Mouse (Mus musculus) gastrocnemius, adult 2 months (tissue): ENCODE measurements around the gene Caskin2. TPM values are rescaled to one million over a fixed set of nuclear protein-coding genes. Genes with fewer than 3 reads are reported as not detected.

Experiments used
- DNase-seq: peaks from one replicate; pipeline ENCODE4 v3.0.0; 2022
- H3K27ac ChIP-seq: fragments of 200-600 bp; 2 replicates; pipeline ENCODE4 v1.8.1; 2022; ENCODE audit warnings: mild to moderate bottlenecking
- H3K4me3 ChIP-seq: fragments of 200-600 bp; 2 replicates; pipeline ENCODE4 v1.8.1; 2022; ENCODE audit warnings: mild to moderate bottlenecking, moderate library complexity
- CTCF ChIP-seq: fragments of 200-600 bp; IDR thresholded peaks from 2 replicates; pipeline ENCODE4 v1.8.1; 2022; ENCODE audit warnings: antibody characterized with exemption, mild to moderate bottlenecking, moderate library complexity
- intact Hi-C: fragments of 180-260 bp; cut with DNase I; formaldehyde crosslinking; loops from one replicate; pipeline ENCODE4 v1.15.1; 2025
- total RNA-seq, 2 experiments: library from RNA; stranded (reverse); gene quantifications; 2 replicates each; pipeline ENCODE4 v1.2.3; 2021

Caskin2 gene
- total RNA-seq, 2 experiments from 2014 or later, result 14.5 to 19.2 TPM

DNA sequence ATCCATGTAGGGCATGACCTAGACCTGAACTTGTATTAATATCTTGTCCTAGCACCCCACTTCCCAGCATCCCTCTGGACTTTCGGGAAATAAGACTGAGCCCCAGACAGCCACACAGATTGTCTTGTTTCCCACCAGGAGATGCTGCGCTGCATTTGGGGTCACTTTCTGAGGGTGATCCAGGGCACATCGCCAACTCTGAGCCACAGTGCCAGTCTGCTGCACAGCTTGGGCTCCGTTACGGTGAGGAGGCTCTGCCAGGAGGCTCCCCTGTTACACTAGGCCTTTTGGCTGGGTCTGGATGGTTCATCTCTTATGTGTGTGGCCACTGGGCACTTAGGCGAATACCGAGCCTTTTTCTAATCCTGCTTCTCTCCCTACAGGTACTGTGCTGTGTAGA is 23.7 kb downstream of the Caskin2 start:
- intact Hi-C loops, result loop anchor here (5.0 kb wide), 1 partner anchor 37 kb away; no protein-coding TSS in a partner anchor
- no peak for DNase-seq

GRCm38 (mm10) chr11:115786473-115786872 is 27.0 kb downstream of the Caskin2 start:
- Histone ChIP-seq H3K4me3 (peak overlapping the region; percentile 24), H3K27ac (peak overlapping the region; percentile 46; the same call in 1 of the 2 replicates)
- no peak for TF ChIP-seq CTCF
- no peak for DNase-seq
- intact Hi-C loops, result loop anchor here (5.0 kb wide), 1 partner anchor 34 kb away; no protein-coding TSS in a partner anchor

More for the DNA sequence above, 23.7 kb downstream of the Caskin2 start:
- no peak overlapping the region for H3K27ac ChIP-seq
- no peak overlapping the region for H3K4me3 ChIP-seq
- no peak for TF ChIP-seq CTCF

DNA sequence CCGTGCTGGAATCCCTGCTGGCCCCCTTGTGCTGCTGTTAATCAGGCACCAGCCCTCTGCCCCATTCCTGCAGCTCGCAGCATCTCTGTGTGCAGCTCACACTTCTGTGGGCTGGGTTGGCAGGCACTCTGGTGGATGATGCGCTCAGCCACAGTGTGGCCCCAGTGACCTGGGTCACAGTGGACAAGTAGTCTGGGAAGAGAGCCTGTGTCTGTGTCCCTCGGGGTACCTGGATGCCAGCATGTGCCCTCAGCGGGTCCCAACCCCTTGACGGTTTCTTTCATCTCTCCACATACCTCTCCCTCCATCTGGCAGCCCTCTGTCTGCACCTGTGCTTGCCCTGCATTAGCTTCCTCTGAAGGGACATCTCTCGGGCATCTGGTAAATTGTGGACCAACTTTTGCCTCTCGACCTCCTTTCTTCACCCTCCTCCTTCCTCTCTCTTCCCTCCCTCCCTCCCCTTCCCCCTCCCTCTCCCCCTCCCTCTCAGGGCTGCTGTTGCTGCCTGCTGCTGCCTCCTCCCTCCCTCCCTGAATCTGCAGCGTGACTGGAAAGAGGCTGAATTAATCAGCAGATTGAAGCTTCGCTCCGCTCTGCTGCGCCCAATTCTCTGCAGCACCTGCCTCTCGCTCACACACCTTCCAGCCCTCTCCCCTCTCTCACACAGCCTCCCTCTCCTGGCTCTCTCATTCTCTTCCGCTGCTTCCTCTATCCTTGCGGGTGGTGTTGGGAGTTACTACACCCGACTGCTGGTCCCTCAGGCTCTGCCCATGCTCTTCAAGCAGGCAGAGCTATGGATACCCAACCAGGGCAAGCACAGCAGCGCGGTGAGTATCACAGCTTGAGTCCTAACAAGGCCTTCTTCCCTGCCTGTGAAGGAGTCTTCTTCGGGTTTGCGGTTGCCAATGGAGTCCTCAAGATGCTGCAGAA is 33.0 kb downstream of the Caskin2 start:
- Histone ChIP-seq H3K27ac (peak overlapping the region; percentile 86), H3K4me3 (peak overlapping the region; percentile 49)
- peak; percentile 34 for DNase-seq
- intact Hi-C loops, result no loop called here
- no peak for TF ChIP-seq CTCF

DNA sequence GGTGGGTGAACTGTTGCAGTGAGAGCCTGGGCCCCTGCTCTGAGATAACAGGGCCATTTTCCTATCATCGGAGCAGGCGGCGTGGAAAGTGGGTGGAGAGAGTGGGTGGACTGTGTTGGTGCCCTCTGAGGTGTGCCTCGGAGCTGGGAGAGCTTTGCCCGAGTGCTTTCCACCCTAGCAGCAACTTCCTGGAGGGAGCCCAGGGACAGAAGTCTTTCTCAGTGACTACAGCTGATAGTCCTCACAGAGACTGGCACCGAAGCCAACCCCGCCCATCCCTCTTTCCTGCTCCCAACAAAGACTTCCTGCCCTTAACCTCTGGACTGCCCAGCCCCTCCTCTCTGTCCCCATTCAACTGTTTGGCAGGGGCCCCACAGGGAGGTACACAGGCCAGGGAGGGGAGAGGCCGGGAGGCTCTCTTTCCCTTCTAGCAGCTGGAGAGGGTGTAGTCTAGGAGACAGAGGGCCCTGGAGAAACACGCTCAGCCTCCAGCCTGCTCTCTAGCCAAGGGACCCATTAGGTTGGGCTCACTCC is 34.3 kb downstream of the Caskin2 start:
- DNase-seq, result peak; percentile 90
- peak overlapping the region; percentile 86 for H3K27ac ChIP-seq
- peak overlapping the region; percentile 49 for H3K4me3 ChIP-seq
- intact Hi-C loops, result loop anchor here (2.0 to 5.0 kb wide), 2 partner anchors 34 to 57 kb away; partner anchors contain the start of gene Caskin2
- no peak for TF ChIP-seq CTCF

DNA sequence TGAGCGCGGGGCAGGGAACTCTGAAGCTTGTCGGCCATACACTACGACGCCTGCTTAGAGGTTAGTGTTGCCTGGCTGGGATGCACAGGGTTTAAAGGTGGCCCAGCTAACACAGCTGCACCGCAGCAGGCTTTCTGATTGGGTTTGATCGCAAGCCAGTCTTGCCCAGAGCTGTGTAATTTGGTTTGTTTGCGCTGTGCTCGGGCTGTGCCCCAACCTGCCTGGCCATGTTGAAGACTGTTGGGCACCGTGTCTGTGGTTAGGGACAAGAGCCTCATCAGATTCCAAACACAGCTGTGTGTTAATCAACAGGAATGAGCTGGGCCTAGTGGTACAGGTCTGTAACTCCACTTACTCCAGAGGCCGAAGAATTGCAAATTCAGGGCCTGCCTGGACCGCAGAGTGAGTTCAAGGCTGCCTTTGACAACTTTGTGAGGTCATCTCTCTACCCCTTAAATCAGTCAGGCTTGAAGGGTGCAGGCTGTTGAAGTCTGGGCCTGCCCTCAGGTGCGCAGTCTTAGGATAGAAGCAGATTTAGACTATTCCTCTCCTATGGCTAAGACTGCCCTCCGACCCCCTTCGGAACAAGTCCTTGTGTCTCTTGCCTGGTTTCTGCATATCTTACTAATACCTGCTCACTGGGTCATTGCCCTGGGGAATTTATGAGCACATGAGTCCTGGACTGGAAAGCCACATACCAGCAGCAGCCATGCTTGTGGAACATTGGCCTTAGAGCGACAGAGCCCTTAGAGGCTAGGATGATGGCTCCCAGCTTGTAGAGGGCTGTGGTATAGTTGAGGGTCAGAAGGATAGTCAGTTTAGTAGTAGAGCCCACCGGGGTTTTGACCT is 35.7 kb downstream of the Caskin2 start:
- no peak; the same call in 1 of the 2 replicates for TF ChIP-seq CTCF
- H3K27ac ChIP-seq, result peak overlapping the region; percentile 91

GRCm38 (mm10) chr11:115776954-115777353 is 36.5 kb downstream of the Caskin2 start:
- no peak for TF ChIP-seq CTCF
- Histone ChIP-seq H3K27ac (peak overlapping the region; percentile 91), H3K4me3 (peak overlapping the region; percentile 56)
- peak; percentile 33 for DNase-seq
- intact Hi-C loops, result loop anchor here (5.0 kb wide), 1 partner anchor 55 kb away; no protein-coding TSS in a partner anchor

More for the DNA sequence above, 35.7 kb downstream of the Caskin2 start:
- peak overlapping the region; percentile 56 for H3K4me3 ChIP-seq
- peak; percentile 31 for DNase-seq
- intact Hi-C loops, result loop anchor here (2.0 to 5.0 kb wide), 2 partner anchors 35 to 55 kb away; partner anchors contain the start of gene Caskin2

GRCm38 (mm10) chr11:115775821-115776665 is 37.4 kb downstream of the Caskin2 start:
- intact Hi-C loops, result loop anchor here (5.0 kb wide), 1 partner anchor 54 kb away; no protein-coding TSS in a partner anchor
- peak; percentile 85 for DNase-seq
- TF ChIP-seq CTCF, result no peak
- Histone ChIP-seq H3K27ac (peak overlapping the region; percentile 91), H3K4me3 (peak overlapping the region; percentile 56)

DNA sequence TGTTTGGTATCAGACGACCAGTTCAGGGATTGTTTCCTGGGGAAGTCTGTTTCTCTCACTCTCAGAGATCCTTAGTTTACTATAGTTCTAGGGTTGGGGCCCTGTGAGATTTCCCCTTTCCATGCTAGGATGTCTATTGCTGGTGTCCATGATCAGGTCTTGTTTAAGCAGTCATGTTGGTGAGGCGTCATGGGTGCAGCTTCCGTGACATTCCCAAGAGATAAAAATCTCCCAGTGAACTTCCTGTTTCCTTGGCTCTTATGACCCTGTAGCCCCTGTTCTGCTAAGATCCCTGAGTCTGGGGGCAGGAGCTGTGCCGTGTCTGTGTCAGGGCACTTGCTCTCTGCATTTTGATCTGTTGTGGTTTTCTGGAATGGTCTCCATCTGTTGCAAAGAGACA is 38.8 kb downstream of the Caskin2 start:
- intact Hi-C loops, result loop anchor here (5.0 kb wide), 1 partner anchor 52 kb away; no protein-coding TSS in a partner anchor
- no peak for TF ChIP-seq CTCF
- peak; percentile 17 for DNase-seq
- Histone ChIP-seq H3K4me3 (peak overlapping the region; percentile 56), H3K27ac (peak overlapping the region; percentile 91)

DNA sequence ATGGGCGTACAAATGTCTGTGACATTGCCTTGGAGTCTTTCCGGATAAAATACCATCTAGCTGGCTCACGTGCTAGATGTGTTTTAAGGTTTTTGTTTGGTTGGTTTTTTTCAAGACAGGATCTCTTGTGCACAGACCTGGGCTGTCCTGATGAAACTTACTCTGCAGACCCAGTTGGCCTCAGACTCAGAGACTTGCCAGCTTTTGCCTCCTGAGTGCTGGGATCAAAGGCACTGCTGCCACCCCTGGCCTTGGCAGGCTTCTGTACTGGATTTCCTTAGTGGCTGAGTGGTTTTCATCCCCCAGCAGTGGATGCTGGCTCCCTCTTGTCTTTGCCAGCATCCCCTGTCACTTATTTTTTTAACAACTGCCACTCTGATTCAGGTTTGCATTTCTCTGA is 44.5 kb downstream of the Caskin2 start:
- TF ChIP-seq CTCF, result no peak
- H3K27ac ChIP-seq, result peak overlapping the region; percentile 100
- intact Hi-C loops, result no loop called here
- peak overlapping the region; percentile 84 for H3K4me3 ChIP-seq
- no peak for DNase-seq

- intact Hi-C loops, result no loop called here
- peak; percentile 35 for DNase-seq
- Histone ChIP-seq H3K4me3 (peak overlapping the region; percentile 84), H3K27ac (peak overlapping the region; percentile 100)
- TF ChIP-seq CTCF, result no peak
Measured at GRCm38 (mm10) chr11:115766981-115767380, 46.5 kb downstream of the Caskin2 start.

- intact Hi-C loops, result no loop called here
- DNase-seq, result peak; percentile 60
- peak; percentile 16 for TF ChIP-seq CTCF
- H3K27ac ChIP-seq, result peak overlapping the region; percentile 100
- H3K4me3 ChIP-seq, result peak overlapping the region; percentile 84
Measured at GRCm38 (mm10) chr11:115766356-115766943, 47.0 kb downstream of the Caskin2 start.
